Mouse (Mus musculus): Measurements from ENCODE around the gene Cmss1.

Gene Cmss1

GRCm38 (mm10) chr16:57278976-57279626, 327.6 kb downstream of the Cmss1 start:
- no peak for DNase-seq

DNA sequence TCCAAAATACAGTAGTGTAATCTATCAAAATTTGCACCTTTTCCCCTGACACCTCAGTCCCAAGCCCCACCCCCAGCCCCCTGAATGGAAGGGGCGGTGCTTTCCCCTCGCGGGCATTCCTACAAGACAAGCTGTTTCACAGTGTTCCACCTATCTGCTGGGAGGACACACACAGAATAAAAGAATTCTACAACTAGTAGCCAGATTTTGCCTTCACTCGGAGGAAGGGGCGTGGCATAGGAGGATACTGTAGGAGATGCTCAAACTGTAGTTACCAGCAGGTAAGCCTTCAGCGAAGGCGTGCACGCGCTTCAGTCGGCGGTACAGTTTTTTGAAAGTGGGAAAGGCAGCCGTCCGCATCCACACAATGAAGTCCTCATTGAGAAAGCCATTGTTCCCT, 336.9 kb downstream of the Cmss1 start:
- DNase-seq: no peak

GRCm38 (mm10) chr16:57268058-57268841, 338.4 kb downstream of the Cmss1 start:
- DNase-seq: no peak

DNA sequence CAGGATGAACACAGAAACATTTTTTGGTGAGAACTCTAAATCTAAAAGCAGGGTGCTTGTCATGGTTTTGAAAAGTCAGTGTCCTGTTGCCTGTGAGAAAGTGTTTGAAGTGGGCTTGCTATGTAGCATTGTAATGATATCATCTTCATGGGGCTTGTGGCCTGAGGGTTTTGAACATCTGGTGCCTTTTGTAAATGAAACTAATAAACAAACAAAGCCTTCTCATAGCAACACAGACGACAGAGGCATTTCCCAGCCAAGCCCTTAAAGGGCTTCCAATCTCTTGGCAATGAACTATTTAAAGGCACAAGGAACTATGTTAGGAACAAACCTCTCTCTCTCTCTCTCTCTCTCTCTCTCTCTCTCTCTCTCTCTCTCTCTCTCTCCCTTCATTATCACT, 339.6 kb downstream of the Cmss1 start:
- no peak for DNase-seq

DNA sequence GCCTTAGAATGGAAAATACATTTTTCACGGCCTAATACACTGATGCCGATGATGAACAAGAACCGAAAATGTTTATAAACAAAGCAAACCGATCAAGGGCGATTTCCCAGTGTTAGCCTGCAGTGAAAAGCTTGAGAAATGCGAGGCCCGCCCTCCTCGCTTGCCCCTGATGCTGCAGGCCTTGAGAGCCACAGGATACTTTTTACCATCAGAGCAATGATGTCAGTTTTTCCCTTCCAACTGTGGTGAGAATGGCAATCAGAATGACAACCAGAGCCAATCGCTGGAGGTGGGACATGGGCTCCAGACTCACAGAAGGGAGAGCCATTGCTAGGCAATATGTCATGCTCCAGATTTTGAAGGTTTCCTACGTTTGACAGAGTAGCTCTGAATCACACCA, 346.5 kb downstream of the Cmss1 start:
- no peak for DNase-seq

GRCm38 (mm10) chr16:57259356-57260083, 347.1 kb downstream of the Cmss1 start:
- DNase-seq: no peak

Measured in cerebellum, adult 9-11 months (tissue).